Mouse (Mus musculus) heart, adult 9 months (tissue): ENCODE results near the gene Pdcd10.

ENCODE experiments used
- DNase-seq, 2 experiments: peaks; one replicate each; pipeline ENCODE4 v3.0.0; 2022; ENCODE audit warnings: low spot score in 2 of 2

Pdcd10 gene

DNA sequence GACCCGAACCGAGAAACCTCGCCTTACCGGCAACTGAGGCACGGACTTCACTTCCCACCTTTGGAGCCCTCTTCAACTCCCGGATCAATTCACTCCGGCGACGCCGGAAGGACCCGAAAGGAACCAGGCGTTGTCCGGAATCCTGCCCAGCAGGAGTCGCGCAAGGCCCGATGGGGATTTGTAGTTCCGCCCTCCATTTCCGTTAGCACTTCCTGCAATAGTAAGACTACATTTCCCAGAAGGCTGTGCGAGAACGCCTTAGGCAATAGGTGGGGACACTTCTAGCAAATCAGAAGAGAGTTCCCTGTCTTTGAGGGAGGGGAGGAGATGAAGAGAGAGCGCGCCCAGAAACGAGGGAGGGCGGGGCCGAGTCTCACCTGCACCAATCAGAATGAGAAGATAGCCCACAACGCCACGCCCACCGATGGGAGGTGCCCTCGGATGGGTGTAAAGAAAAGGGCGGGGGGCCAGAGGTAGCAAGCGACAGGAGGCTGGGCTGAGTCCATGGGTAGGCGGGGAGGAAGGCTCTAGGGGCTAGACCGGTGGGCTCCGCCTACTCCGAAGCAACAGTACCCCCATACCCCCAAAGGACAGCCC is at the start of gene Pdcd10:
TSS of gene Pdcd10 (minus strand) at position 162 of the 597 bp plus-strand sequence.
- DNase-seq = peak; percentile 100

DNA sequence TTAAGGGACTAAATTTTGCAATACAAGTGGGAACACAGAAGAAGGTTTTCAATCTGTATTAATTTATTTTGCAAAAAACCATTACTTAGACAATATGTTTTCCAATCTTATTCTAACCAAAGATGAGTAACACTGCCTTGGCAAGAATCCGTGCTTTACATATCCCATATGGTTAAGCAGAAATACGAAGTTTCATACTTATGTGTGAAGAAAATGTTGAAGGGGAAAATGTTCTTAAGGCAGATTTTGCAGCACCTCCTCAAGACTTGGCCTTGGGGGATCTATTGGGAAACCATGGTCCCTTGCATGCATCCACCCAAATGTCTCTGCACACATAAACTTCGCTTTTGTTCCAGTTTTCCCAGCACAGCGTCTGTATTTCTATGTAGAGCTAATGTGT is 28.2 kb upstream of the Pdcd10 start:
- DNase-seq = no peak

DNA sequence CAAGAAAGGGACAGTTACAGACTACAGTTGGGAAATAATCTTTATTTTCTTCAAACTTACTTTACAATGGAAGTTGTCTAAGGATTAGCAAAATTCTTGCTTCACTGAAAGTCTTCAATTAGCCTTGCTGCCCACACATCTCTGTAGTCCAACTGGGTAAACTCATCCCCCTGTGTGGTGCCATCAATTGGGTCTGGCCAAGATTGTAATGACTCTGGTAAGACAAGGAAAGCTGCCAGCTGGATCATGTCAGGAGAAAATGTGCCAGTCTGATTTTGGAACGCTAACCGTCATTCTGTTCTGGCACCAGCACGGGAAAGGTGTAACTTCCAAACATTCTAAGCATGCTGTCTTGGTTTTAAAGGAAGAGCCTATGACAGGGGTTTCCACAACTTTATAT is 26.6 kb upstream of the Pdcd10 start:
- no peak for DNase-seq

DNA sequence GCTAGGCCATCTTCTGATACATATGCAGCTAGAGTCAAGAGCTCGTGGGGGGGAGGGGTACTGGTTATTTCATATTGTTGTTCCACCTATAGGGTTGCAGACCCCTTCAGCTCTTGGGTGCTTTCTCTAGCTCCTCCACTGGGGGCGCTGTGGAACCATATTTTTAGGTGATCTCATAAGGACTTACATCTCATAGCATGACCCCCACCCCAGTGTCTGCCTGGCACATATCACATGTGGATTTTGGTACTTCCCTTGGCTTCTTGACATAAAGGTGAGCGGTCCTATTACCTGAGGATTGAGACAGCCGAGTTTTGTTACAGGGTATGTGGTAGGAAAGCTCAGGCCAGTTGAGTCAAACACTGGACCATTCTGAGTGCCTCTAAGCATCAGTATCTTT is 22.7 kb upstream of the Pdcd10 start:
- no peak for DNase-seq

DNA sequence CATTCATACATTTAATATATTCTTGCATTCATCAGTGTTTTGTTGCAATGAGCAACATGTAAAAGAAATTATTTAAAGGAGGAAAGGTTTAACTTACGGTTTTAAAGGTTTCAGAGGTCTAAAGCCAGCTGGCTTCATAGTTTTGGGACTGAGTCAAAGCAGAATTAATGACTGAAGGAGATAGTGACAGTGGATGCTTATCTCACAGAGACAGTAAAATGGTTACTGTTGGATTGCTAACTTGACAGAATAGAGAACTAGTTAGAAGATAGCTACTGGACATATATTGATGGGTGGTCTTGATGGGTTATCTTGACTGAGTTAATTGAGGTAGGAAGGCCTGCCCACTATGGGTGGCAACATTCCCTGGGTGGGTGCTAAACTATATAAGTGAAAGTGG is 18.9 kb upstream of the Pdcd10 start:
- DNase-seq = no peak

DNA sequence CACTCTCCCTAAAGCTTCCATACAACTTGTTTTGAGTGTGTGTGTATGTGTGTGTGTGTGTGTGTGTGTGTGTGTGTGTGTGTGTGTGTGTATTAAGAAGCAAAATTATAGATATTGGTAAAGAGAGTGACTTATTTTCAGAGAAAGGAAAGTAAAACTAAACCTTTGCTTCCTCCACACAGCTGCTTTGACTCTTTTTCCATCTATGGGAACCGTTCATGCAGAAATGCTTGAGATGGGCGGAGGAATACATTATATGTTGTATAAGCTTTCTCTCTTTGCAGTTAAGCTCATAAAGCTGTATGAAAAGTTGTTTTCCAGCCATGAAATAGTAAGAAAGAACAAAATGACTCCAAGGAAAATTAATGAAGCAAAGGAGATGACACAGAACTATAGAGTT is 17.4 kb upstream of the Pdcd10 start:
- DNase-seq = no peak

DNA sequence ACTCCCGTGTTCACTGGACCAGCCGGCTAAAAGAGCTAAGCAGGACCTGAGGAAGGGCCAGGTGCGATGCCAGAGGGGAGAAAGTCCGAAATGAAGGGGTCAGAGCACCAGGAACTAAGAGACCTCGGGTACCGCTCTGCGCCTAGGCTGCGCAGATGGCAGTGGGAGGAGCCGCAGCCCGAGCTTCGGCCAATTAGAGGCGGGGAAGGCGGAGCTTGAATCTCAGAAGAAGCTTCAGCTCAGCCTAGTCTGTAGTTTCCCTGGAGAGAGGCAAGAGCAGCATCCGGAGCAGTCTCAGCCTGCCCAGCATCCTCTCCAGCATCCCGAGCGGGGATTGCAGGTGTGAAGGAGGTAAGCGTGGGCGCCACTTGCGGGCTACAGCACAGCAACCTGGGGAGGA is 636 bp upstream of the Pdcd10 start, which contains the start of gene Serpini1:
TSS of gene Serpini1 (plus strand) at position 256 of the 400 bp plus-strand sequence.
- DNase-seq = peak; percentile 92 to 93

DNA sequence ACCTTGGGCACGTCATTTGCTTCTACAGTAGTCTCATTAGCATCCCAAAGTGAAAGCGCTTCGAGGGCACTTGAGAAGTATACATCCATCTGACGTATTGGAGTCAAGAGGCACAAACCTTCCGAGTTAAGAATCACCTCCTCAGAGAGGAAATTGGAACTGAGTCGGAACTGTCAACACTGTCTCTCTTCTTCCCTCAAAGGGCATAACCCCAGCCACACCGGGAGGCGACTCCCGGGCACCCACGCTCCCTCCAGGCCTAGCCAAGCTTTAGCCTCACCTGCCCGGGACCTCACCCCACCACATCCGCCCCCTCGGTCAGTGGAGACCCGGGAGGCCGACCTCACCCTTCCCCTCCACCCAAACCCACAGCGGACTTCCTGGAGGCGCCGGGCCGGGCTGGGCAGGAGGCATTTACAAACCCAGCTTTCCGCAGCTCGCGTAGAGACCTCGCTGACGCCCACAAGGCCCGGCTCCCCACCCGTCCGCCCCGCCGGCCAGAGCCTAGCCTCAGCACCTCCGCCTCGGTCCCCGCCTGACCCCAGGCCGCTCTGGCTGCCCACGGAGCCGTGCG is 448 bp downstream of the Pdcd10 start:
- DNase-seq = no peak

DNA sequence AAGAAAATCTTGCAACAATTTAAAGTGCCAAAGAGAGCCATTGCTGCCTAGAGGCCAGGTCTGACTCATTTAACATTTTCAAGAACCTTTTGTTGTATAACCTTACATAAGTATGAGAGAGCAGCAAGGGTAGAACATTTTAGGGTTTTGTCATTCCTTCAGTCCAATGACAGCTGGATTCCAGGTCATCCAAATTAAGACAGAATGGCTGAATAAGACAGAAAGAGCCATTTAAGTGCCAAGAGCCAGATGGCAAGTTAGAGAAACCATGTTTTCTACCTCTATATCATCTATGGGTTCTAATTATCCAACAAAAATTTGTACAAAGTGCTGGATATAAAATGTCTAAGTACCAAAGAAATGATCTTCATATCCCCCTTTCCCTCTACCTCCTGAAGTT is 5.4 kb downstream of the Pdcd10 start:
- DNase-seq = no peak

DNA sequence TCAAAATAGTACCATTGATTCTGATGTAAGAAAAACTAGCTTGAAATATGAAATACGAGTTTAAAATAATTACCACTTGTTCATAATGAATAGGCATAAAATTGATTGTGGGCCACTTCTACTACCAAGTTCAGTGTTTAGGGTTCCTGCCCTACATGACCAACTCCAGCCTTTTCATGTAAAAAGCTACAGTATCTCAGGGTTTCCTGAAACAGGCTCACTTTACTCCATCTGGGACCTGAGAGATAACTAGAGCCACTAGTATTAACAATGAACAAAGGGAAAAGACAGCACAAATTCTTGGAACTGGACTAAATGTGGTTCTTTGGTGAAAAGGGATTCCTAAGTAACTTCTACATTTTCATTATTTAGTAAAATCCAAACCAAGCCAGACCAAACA is 12.4 kb downstream of the Pdcd10 start:
- DNase-seq = no peak

DNA sequence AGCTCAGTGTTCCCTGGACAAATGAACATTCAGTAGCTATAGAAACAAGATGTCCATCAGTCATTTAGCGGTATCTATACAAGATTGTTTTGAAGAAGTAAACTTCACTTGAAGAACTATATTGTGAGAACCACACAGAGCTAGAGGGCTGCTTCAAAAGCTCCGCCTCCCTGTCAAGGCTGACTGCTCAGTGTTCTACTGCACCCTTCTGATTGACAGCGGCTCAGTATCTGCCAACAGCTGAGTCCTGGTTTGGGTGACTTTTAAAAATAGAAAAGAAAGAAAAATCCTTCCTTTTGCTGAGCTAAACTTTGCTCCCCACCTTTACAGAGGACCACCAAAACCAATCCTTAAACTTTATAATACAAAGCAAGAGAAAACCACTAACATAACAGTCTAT is 13.8 kb downstream of the Pdcd10 start:
- DNase-seq = peak; percentile 10 to 29

DNA sequence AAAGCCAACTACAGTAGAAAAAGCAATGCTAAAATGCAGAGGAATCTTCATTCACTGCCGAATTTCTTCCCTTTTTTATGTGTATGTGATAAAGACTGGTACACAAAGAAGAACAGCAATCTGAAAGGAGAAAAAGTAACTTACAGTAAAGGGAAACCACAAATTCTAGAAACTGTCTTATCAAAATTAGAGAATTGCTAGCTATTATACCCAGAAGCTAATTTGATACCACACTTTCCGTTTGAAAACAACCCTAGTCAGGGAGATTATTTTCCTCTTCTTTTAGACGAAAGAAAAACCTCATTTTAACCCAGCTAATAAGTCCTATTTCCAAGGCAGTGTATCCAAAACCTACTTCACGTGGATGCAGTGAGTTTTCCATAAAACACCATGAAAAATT is 15.4 kb downstream of the Pdcd10 start:
- DNase-seq = no peak

DNA sequence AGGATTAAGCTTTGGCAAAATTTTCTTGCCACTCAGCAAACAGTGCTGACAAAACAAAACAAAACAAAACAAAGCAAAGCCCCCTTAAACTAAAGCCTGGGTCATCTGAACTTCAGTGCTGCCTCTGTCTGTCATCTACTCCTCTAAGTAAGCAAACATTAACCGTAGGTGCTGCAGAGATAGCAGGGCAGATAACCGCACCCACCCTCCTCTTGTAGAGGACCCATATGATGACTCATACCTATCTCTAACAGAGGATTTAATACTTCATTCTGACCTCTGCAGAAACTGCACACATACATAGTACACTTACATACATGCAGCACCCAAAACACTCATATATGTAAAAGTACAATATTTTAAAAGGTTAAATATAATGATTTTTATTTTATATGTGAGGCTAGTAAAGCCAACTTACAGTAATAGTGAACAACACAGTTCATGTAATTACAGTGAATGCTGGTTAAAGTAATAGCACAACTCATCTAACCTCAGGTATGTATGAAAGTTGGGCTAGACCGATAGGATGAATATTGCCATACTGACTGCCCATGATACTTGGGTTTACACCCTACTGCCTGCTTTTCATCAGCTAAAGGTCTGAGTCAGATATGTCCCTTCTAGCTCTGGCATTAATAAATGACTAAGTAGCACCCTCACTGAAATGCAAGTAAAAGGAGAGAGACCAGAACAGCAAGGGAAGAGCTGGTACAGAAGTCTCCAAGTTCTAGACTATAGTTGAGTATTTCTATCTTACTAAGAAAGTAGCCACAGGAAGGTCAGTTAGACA is 22.4 kb downstream of the Pdcd10 start:
- no peak for DNase-seq

DNA sequence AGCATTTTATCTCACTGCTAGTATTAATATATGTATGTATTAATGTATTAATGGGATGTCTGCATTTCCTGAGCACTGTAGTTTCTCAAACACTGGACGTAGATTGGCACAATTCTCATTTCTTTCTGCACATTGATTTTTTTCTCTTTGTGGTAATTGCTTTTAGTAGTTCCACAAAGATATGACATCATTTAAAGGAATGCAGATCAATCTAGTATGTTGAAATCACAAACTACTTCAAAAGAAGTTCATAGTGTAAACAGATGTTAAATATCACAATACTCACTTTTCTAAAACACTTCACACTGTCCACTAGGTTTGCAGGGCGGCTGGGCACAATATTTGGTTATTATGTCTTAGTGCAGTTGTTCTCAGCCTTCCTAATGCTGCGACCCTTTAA is 25.6 kb downstream of the Pdcd10 start:
- DNase-seq = no peak

DNA sequence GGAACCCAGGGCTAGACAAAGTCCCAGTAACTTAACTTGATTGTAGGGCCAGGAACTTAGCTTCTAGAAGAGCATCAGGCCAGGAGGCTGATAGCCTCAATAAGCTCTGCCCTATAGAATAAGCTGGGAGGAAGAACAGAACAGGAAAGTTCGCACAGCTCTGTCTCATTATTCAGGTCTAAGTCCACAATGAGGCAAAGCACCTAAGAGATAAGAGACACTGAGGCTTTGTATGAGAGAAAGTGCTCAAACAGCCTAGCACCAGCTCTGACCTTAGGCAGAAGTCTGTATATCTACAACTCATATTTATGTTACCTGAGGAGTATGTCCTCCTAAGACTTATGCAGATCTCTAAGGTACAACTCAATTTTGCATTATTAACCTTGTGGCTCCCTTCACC is 34.1 kb downstream of the Pdcd10 start:
- no peak for DNase-seq

DNA sequence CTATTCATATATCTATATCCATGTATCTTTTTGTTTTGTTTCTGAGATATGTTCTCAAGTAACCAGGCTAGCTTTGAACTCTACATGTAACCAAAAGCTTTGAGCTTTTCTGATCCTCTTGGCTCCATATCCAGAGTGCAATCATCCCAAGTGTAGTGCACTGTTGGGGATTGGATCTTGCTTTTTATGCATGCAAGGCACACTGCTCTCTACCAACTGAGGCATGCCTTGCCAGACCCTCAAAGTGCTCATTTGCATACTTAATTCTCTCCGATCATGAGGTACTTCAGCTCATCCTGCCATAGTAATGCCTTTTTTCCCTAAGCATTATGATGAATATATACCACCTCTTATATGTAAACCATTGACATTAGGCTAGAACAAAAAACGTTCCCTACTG is 35.3 kb downstream of the Pdcd10 start:
- no peak for DNase-seq

DNA sequence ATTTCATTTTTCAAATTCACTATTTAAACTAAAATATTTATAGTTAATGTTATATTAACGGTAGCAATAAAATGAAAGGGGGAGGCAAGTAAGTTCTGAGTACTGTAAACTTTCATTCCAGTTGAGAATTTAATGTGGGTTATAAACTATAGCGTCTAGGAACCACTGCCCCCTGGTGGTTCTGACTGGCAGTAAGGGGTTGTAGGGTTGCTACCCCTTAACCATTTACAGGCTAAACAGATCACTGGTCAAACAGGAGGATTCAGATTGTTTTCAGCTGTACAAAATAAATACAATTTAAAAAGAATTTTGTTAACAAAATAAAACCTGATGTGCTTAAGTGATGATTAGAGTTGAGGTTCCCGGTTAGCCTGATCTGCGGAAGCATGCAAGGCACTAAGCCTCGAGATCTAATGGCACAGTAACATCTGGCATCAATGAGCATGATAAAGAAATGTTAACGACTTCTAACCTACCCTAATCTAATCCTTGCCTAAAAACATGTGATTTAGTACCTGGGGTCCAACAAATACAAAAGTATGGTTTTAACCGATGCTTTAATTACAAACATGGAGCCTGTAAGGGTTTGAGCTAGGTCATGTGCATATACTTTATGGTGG is 38.9 kb downstream of the Pdcd10 start:
- peak in 1 of 2 experiments; percentile 12 for DNase-seq

DNA sequence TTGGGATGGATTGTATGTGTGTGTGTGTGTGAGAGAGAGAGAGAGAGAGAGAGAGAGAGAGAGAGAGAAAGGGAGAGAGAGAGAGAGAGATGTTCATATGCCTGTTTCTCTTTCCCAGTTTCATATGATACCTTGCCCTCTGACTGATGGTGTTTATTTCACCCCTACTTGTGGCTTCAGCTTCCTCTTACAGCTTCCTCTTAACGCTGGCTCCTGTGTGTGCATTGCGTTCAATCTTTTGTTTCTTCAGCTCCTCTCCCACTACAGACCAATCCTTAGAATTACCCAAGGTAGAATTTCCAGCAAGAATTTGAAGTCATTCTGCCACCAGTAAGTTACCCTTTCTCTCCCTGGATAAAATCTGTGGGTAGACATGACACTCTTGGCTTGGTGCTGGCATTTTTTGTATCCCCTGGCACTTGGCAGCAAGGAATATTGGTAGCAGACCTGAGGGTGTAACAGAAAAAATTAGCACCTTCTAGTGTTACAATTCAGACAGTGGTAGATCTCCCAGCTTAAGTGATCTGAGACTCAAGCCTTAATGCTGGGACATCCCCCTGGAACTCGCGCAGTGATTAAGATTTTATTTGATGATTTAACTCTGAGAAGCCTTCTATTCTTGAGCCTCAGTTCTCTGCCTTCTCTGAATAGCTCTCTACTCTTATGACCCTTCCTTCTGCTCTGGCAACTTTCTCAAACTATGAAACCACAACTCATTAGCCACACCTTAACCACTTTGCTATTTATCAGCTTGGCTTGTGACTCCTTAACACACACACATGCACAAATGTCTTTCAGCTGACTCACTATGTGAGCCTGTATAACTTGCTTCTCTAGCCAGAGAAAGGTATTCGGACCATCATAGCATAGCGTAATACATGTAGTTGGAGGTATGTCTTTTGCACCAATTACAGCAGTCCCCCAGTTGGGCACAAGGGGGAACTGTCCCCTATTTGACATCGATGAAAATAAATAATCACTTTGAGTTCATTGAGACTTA is 57.4 kb downstream of the Pdcd10 start:
- DNase-seq = no peak

DNA sequence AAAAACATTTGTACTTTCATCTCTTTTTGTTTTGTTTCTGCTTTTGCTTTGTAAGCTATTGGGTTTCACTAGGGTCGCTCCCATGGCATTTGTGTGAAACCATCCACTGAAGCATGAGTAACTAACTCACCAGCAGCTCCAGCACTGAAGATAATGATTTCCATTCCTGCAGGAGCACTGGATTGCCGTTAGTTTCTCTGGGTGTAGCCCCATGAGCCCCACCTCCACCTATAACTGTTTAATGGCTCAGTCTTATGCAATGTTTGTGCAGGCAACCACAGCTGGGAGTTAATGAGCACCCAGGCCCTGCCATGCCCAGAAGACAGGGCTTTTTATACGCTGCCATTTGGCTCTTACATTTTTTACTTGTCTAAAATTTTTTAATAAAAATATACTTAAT is 63.7 kb downstream of the Pdcd10 start:
- no peak for DNase-seq

DNA sequence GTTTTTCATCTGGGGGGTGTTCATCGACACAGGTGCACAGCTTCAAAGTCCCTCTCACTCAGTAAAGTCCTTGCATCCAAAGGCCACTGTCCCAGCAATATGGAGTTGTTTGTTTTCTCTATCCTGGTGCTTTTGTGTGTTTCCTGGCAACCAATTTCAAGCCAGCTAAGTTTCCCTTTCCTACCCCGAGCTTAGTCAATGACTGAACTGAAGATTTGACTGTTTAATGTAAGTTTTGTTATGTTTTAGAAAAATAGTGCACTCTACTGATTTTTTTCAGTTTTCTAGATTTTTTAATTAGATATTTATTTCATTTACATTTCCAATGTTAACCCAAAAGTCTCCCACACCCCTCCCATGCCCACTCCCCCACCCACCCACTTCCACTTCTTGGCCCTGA is 74.6 kb downstream of the Pdcd10 start, which contains the start of gene Wdr49:
TSS of gene Wdr49 (minus strand) at position 101 of the 400 bp plus-strand sequence.
- DNase-seq = no peak

DNA sequence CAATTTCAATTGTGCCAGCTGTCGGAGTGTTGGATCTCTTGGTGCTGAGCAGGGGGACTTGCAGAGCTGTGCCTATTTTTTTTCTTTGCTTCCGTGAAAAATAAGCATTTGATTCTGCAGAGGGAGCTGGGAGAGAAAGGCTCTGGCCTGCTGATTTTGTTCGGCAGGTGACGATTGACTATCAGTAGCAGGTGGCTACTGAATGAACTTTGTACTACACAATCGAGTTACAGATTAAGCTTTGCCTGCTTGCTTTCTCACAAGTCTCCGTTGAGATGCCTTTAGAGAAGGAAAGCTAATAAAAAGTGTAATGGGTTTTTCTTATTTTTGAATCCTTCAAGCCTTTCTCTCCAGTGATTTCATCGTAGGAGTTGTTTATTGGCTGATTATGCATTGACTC is 81.5 kb downstream of the Pdcd10 start:
- no peak for DNase-seq
